Mouse (Mus musculus) heart, adult 2 months (tissue): ENCODE results near the gene Tnik. TPM values are rescaled to one million over a fixed set of nuclear protein-coding genes. Genes with fewer than 3 reads are reported as not detected.

Source experiments
- DNase-seq, 2 experiments: peaks; one replicate each; pipeline ENCODE4 v3.0.0; 2021
- H3K27ac ChIP-seq: fragments of 200-600 bp; 2 replicates; pipeline ENCODE4 v1.8.1; 2022
- H3K27me3 ChIP-seq: fragments of 200-500 bp; 2 replicates; pipeline ENCODE4 v1.6.1; 2012; ENCODE audit warnings: mild to moderate bottlenecking, low read length, inconsistent platforms, mixed read lengths; ENCODE audit not compliant: control insufficient read depth, insufficient read depth
- H3K36me3 ChIP-seq: fragments of 200-500 bp; 2 replicates; pipeline ENCODE4 v1.6.1; 2012; ENCODE audit warnings: low read length, inconsistent platforms; ENCODE audit not compliant: control insufficient read depth, insufficient read depth
- H3K4me1 ChIP-seq: fragments of 200-500 bp; 2 replicates; pipeline ENCODE4 v1.6.1; 2011; ENCODE audit warnings: low read length; ENCODE audit not compliant: control insufficient read depth, insufficient read depth
- H3K4me3 ChIP-seq: fragments of 200-600 bp; 2 replicates; pipeline ENCODE4 v1.8.1; 2022
- H3K79me2 ChIP-seq: fragments of 200-500 bp; replicated peaks from 2 replicates; pipeline ENCODE4 v1.6.1; 2012; ENCODE audit warnings: mild to moderate bottlenecking, inconsistent platforms, low read length, moderate library complexity, mixed read lengths; ENCODE audit not compliant: control insufficient read depth, insufficient read depth
- H3K9ac ChIP-seq: fragments of 200-500 bp; 2 replicates; pipeline ENCODE4 v1.6.1; 2012; ENCODE audit warnings: low read depth, mild to moderate bottlenecking, control low read depth, inconsistent platforms, low read length, mixed read lengths
- CTCF ChIP-seq: fragments of 200-600 bp; IDR thresholded peaks from 2 replicates; pipeline ENCODE4 v1.8.1; 2022; ENCODE audit warnings: antibody characterized with exemption, mild to moderate bottlenecking, moderate library complexity
- EP300 ChIP-seq: fragments of 200-500 bp; IDR thresholded peaks from 2 replicates; pipeline ENCODE4 v1.6.1; 2011; ENCODE audit warnings: low read depth, low read length, control low read depth; ENCODE audit not compliant: insufficient read depth
- POLR2A ChIP-seq: fragments of 200-500 bp; IDR thresholded peaks from 2 replicates; pipeline ENCODE4 v1.6.1; 2011; ENCODE audit warnings: mild to moderate bottlenecking, low read depth, low read length, control low read depth; ENCODE audit not compliant: insufficient read depth
- WGBS: fragments of 180-500 bp; shearing (Covaris S2); methylation state at CpG from one replicate; pipeline ENCODE4 v1.1.7; 2018; 5-methylcytosine and 5-hydroxymethylcytosine counted together
- intact Hi-C: fragments of 180-260 bp; cut with DNase I; formaldehyde crosslinking; loops from one replicate; pipeline ENCODE4 v1.15.1; 2025
- polyA plus RNA-seq: library from polyadenylated mRNA; depleted of rRNA; stranded (reverse); fragments of >200 nt; gene quantifications from 2 replicates; pipeline ENCODE4 v1.2.3, GENCODE M21; 2012
- total RNA-seq, 2 experiments: library from RNA; stranded (reverse); gene quantifications; 2 replicates each; pipeline ENCODE4 v1.2.3; 2021

Tnik gene
- total and polyA plus RNA-seq, 3 experiments, result 6.6 to 29.8 (median 26.8) TPM

DNA sequence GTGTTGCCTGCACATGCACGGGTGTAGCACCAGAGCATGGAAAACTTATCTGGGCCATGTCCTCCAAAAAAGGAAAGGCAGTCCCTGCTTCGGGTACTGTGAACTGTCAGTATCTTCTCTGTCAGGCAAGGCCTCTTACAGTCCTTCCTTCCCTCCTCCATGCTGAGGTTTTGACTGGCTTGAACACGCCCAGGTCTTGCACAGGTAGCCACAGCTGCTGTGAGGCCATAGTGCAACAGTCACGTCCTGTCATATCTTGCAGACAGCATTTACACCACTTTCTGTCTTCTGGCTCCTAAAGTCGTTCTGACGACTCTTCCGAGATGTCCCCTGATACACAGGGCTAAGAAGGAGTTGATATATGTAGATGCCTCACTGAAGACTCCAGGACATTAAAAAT lies 28.8 kb upstream of the Tnik start:
- intact Hi-C loops, result no loop called here
- H3K27me3 ChIP-seq, result no peaks in the 10 kb centered on the region
- TF ChIP-seq EP300 (no peak), CTCF (no peak), POLR2A (no peak)

GRCm38 (mm10) chr3:28236689-28237088 lies 26.3 kb upstream of the Tnik start:
- H3K27ac ChIP-seq, result no peak overlapping the region
- TF ChIP-seq CTCF (no peak), POLR2A (no peak), EP300 (no peak)
- intact Hi-C loops, result no loop called here
- no peak overlapping the region for H3K9ac ChIP-seq
- no peaks in the 10 kb centered on the region for H3K36me3 ChIP-seq
- H3K27me3 ChIP-seq, result no peaks in the 10 kb centered on the region
- no peak for DNase-seq
- no peak overlapping the region for H3K4me3 ChIP-seq
- H3K79me2 ChIP-seq, result no peaks in the 10 kb centered on the region
- H3K4me1 ChIP-seq, result no peaks in the 10 kb centered on the region
- WGBS, result 90% methylated on average over 4 of the region's 4 CpGs

More for the DNA sequence above, 28.8 kb upstream of the Tnik start:
- H3K4me3 ChIP-seq, result no peak overlapping the region
- H3K4me1 ChIP-seq, result no peaks in the 10 kb centered on the region
- DNase-seq, result no peak
- no peak overlapping the region for H3K9ac ChIP-seq
- no peak overlapping the region for H3K27ac ChIP-seq
- no peaks in the 10 kb centered on the region for H3K36me3 ChIP-seq
- 67% methylated on average over 7 of the region's 7 CpGs for WGBS
- H3K79me2 ChIP-seq, result no peaks in the 10 kb centered on the region

- no peaks in the 10 kb centered on the region for H3K36me3 ChIP-seq
- no peak overlapping the region for H3K27ac ChIP-seq
- no peak overlapping the region for H3K9ac ChIP-seq
- TF ChIP-seq POLR2A (no peak), CTCF (no peak), EP300 (no peak)
- H3K79me2 ChIP-seq, result no peaks in the 10 kb centered on the region
- 45% methylated on average over 2 of the region's 2 CpGs for WGBS
- no peak for DNase-seq
- no peaks in the 10 kb centered on the region for H3K27me3 ChIP-seq
- H3K4me1 ChIP-seq, result no peaks in the 10 kb centered on the region
- intact Hi-C loops, result no loop called here
- H3K4me3 ChIP-seq, result no peak overlapping the region
These were observed 24.9 kb upstream of the Tnik start for GRCm38 (mm10) chr3:28238136-28238535.

DNA sequence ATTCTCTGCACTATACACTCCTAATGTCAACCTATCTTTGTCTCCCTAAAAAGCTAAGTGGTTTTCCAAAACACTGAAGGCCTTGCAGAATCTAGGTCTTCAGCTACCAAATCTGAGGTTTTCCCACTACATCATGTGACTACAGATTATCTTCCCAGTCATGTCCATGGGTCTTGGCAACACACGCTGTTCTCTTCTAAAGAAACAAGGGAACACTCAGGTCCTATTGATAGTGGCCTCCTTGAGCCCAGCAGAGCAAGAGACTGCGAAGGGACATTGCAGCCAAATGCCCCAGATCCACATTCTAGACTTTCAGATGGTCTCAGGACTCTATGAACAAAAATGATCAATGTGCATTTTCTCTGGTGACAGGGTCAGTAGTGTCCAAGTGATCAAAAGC lies 20.5 kb upstream of the Tnik start:
- Histone ChIP-seq H3K79me2 (no peaks in the 10 kb centered on the region), H3K4me1 (no peaks in the 10 kb centered on the region), H3K27ac (no peak overlapping the region), H3K4me3 (no peak overlapping the region), H3K9ac (no peak overlapping the region), H3K27me3 (no peaks in the 10 kb centered on the region), H3K36me3 (no peaks in the 10 kb centered on the region)
- DNase-seq, result no peak
- WGBS, result 48% methylated on average over 2 of the region's 2 CpGs
- TF ChIP-seq EP300 (peak; percentile 59; the same call in 1 of the 2 replicates), CTCF (no peak), POLR2A (no peak)
- intact Hi-C loops, result no loop called here

GRCm38 (mm10) chr3:28244244-28244890 lies 18.6 kb upstream of the Tnik start:
- Histone ChIP-seq H3K36me3 (no peaks in the 10 kb centered on the region), H3K27ac (no peak overlapping the region), H3K27me3 (no peaks in the 10 kb centered on the region), H3K4me1 (no peaks in the 10 kb centered on the region), H3K9ac (no peak overlapping the region), H3K79me2 (no peaks in the 10 kb centered on the region), H3K4me3 (no peak overlapping the region)
- intact Hi-C loops, result no loop called here
- 65% methylated on average over 5 of the region's 5 CpGs for WGBS
- TF ChIP-seq CTCF (no peak), POLR2A (no peak), EP300 (no peak)
- DNase-seq, result no peak

GRCm38 (mm10) chr3:28248255-28248957 lies 14.6 kb upstream of the Tnik start:
- Histone ChIP-seq H3K79me2 (no peaks in the 10 kb centered on the region), H3K4me3 (no peak overlapping the region), H3K27ac (no peak overlapping the region), H3K9ac (no peak overlapping the region), H3K4me1 (no peaks in the 10 kb centered on the region), H3K36me3 (no peaks in the 10 kb centered on the region), H3K27me3 (no peaks in the 10 kb centered on the region)
- intact Hi-C loops, result no loop called here
- DNase-seq, result no peak
- TF ChIP-seq POLR2A, result no peak
- TF ChIP-seq EP300, result no peak
- TF ChIP-seq CTCF, result no peak
- WGBS, result 63% methylated on average over 3 of the region's 3 CpGs
